Mouse (Mus musculus) liver, embryonic 11.5 days (tissue): Measurements from ENCODE around the gene Ambra1. TPM values are rescaled to one million over a fixed set of nuclear protein-coding genes. Genes with fewer than 3 reads are reported as not detected.

Experiments used
- ATAC-seq: fragments of 200-750 bp; cut with Nextera tagmentation; replicated peaks from 2 replicates; pipeline ENCODE4 v1.8.0; 2017; ENCODE audit warnings: moderate number of reproducible peaks, mild to moderate bottlenecking, moderate TSS enrichment, moderate library complexity; ENCODE audit not compliant: low FRiP score
- DNase-seq: peaks from one replicate; pipeline ENCODE4 v3.0.0-alpha.2; 2017; ENCODE audit warnings: low spot score
- H3K27ac ChIP-seq: fragments of 300-500 bp; sonication (generic); 2 replicates; pipeline ENCODE4 v1.5.1; 2014; ENCODE audit warnings: mild to moderate bottlenecking, low read depth, low read length, control low read depth
- H3K27me3 ChIP-seq: fragments of 300-500 bp; sonication (generic); replicated peaks from 2 replicates; pipeline ENCODE4 v1.6.1; 2014; ENCODE audit warnings: low read length, mixed read lengths; ENCODE audit not compliant: control insufficient read depth, insufficient read depth
- H3K36me3 ChIP-seq: fragments of 300-500 bp; sonication (generic); 2 replicates; pipeline ENCODE4 v1.6.1; 2014; ENCODE audit warnings: mild to moderate bottlenecking, low read length, moderate library complexity, mixed read lengths; ENCODE audit not compliant: control insufficient read depth, insufficient read depth
- H3K4me1 ChIP-seq: fragments of 300-500 bp; sonication (generic); replicated peaks from 2 replicates; pipeline ENCODE4 v1.6.1; 2014; ENCODE audit warnings: low read length, mixed read lengths; ENCODE audit not compliant: control insufficient read depth, insufficient read depth
- H3K4me2 ChIP-seq: fragments of 300-500 bp; sonication (generic); 2 replicates; pipeline ENCODE4 v1.6.1; 2014; ENCODE audit warnings: mild to moderate bottlenecking, control low read depth, moderate library complexity
- H3K4me3 ChIP-seq: fragments of 300-500 bp; sonication (generic); 2 replicates; pipeline ENCODE4 v1.5.1; 2014; ENCODE audit warnings: low read depth, low read length, control low read depth
- H3K9ac ChIP-seq: fragments of 300-500 bp; sonication (generic); 2 replicates; pipeline ENCODE4 v1.6.1; 2014; ENCODE audit warnings: low read depth, low read length, control low read depth
- H3K9me3 ChIP-seq: fragments of 300-500 bp; sonication (generic); 2 replicates; pipeline ENCODE4 v1.6.1; 2016; ENCODE audit warnings: low read length, inconsistent platforms, mixed read lengths; ENCODE audit not compliant: control insufficient read depth
- WGBS: fragments of 180-500 bp; shearing (Covaris S2); extraction: QIAGEN DNeasy Blood & Tissue Kit; methylation state at CpG from one replicate; pipeline ENCODE4 v1.1.7; 2014; 5-methylcytosine and 5-hydroxymethylcytosine counted together
- polyA plus RNA-seq: library from polyadenylated mRNA; unstranded; fragments of >200 nt; fragmentation: Nextera tagmentation; extraction: Ambion mirVana; gene quantifications from 2 replicates; pipeline ENCODE4 v1.2.1, GENCODE M21; 2014

Gene Ambra1
- polyA plus RNA-seq, 1 experiment from 2014 or later: 14.0 TPM

DNA sequence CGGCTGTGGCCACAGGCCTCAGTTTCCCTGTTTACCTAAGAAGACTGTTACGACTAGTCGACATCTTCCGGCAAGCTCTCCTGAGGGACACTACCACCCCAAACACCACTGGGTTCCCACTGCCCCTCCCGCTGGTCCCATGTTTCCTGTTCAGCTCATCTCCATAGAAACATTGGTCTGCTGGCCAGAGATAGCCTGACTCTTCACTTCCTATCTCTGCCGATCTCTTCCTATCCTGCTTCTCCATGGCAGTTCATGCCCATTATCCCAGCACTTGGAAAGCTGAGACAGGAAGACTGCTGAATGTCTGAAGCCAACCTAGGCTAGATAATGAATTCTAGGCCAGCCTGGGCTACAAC, 218.2 kb downstream of the Ambra1 start:
- Histone ChIP-seq H3K9me3 (no peaks in the 10 kb centered on the region), H3K36me3 (peaks cover 9% of the 10 kb centered on the region), H3K27me3 (no peaks in the 10 kb centered on the region), H3K9ac (peak overlapping the region; percentile 96), H3K4me2 (peak overlapping the region; percentile 90), H3K27ac (peak overlapping the region; percentile 99), H3K4me3 (peak overlapping the region; percentile 65), H3K4me1 (peaks cover 79% of the 10 kb centered on the region)
- WGBS: 34% methylated on average over 6 of the region's 6 CpGs
- peak; percentile 37 for ATAC-seq
- no peak for DNase-seq

DNA sequence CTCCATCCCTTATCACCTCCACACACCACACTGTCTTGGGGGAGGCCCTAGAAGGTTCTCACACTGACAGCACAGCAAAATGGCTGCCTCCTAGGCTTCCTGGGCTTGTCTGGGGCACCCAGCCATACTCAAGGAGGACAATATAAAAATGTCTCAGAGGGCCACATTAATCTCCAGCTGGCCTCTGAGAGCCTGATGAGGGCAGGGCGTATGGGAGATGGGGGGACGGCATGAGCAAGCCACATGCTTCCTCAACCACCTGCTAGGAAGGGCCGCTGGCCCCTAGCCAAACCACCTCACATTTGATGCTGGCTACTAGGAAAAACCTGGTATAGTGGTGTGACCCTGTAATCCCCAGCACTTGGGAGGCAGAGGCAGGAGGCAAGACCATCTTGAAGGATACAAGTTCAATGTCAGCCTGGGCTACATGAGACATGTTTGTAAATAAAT, 218.9 kb downstream of the Ambra1 start:
- Histone ChIP-seq H3K27me3 (no peaks in the 10 kb centered on the region), H3K4me1 (peaks cover 85% of the 10 kb centered on the region), H3K9ac (peak overlapping the region; percentile 96), H3K27ac (peak overlapping the region; percentile 99), H3K4me3 (peak overlapping the region; percentile 65), H3K9me3 (no peaks in the 10 kb centered on the region), H3K36me3 (peaks cover 2% of the 10 kb centered on the region; the same call in 1 of the 2 replicates), H3K4me2 (peak overlapping the region; percentile 90)
- no peak for DNase-seq
- 44% methylated on average over 3 of the region's 3 CpGs for WGBS
- peak; percentile 29; the same call in 1 of the 2 replicates for ATAC-seq

DNA sequence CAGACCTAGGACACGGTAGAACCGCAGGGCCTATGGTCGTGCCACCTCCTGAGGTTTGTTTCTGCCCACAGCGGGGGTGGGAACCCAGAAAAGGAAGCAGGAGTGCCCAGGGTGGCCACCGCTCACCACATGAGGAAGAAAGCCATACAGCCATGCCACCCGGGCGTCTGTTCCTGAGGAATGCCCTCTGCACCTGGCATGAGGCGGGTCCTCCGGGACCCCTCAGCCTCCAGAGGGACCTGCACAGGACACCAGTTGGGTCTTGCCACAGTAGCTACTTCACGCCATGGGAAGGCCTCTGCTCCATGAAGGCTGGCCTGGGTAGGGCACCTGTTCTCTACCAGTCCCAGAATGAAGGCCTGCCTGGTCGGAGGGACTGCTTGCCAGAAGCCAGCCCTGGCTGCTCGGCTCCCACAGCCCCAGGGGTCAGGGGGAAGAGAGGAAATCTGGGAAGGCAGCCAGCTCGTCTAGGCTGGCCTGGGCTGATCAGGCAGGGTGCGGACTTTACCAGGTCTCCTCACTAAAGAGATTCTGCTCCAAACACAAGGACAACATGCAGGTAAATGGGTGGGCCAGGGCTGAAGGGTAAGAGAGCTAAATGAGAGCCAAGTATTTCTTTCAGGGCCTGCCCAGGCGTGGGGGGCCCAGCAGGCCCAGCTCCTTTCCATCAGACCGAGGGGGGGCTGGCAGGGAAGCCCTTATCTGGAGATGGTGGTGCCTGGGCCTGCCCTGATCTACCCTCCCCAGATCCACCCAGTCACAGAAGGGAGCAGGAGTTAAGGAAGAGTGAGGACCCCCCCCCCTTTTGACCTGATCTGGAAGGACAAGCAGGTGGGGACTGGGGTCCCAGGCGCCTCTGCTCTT, 219.7 kb downstream of the Ambra1 start:
- Histone ChIP-seq H3K4me2 (peak overlapping the region; percentile 90), H3K27ac (peak overlapping the region; percentile 99), H3K4me3 (peak overlapping the region; percentile 65), H3K36me3 (no peaks in the 10 kb centered on the region; the same call in 1 of the 2 replicates), H3K4me1 (peaks cover 88% of the 10 kb centered on the region), H3K9ac (peak overlapping the region; percentile 96), H3K9me3 (no peaks in the 10 kb centered on the region), H3K27me3 (no peaks in the 10 kb centered on the region)
- 31% methylated on average over 17 of the region's 17 CpGs for WGBS
- DNase-seq (peak; percentile 79), ATAC-seq (peak; percentile 88)

DNA sequence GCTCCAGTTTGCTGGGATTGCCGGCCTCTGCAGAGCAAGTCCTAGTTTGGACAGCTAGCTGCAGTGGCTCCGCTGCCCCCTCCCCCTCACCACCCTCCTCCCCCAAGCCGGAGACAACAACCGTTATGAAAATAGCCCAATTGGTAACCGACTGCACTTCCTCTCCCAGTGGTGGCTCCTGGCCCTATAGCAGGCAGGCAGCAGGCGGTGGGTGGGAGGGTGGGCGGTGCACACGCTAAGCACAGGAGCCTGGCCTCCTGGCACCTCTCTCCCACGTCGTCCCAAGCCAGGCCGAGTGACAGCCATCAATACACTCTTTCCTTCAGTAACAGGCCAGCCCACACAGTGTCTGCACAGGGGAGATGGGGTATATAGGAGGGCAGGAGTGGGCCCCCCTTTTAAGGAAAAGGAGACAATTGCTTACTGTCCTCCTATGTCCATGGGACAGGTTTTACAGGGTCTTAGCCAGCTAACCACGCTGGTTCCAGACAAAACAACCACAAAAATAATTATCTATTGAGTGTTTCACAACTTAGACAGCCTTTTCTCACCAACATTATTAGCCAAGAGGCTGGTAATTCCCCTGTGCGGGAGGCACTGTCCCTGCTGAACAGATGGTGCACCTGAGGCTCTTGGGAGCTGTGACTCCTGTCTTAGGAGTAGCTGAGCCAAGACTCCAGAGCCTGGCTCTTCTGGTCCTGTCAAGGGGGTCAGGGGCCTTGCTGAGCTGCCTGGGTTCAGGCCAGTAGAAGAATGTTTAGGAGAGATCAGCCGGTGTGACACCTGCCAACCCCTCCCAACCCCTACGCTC, 220.5 kb downstream of the Ambra1 start:
- H3K4me1 ChIP-seq: peaks cover 88% of the 10 kb centered on the region
- H3K9ac ChIP-seq: peak overlapping the region; percentile 96
- H3K9me3 ChIP-seq: no peaks in the 10 kb centered on the region
- peak; percentile 84 for ATAC-seq
- no peaks in the 10 kb centered on the region; the same call in 1 of the 2 replicates for H3K36me3 ChIP-seq
- no peaks in the 10 kb centered on the region for H3K27me3 ChIP-seq
- H3K27ac ChIP-seq: peak overlapping the region; percentile 99
- H3K4me2 ChIP-seq: peak overlapping the region; percentile 90
- H3K4me3 ChIP-seq: peak overlapping the region; percentile 65
- WGBS: 8% methylated on average over 15 of the region's 15 CpGs
- no peak for DNase-seq

DNA sequence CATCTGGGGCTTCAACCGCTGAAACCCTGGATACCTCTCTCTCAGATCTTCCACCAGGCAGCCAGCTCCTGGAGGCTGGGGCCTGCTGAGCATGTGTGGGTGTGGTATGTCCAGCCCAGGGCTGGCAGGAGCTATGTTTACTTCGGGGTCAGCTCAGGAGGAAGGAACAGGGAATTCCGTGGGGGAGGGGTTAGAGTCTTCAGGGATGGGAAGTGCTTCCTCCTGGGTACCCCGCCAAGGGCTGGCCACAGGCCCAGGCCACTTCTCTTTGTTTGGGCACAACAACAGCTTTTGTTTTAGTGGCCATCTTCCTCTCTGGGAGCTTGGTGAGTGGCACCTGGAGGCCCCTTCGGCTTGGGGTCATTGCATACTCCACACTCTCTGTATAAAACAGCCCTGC, 223.9 kb downstream of the Ambra1 start:
- 0 out of 2 replicates have a peak overlapping the region, but pooled peaks have one; percentile 15 for H3K9ac ChIP-seq
- H3K4me1 ChIP-seq: peaks cover 84% of the 10 kb centered on the region
- no peaks in the 10 kb centered on the region for H3K9me3 ChIP-seq
- H3K4me2 ChIP-seq: no peak overlapping the region
- no peak overlapping the region for H3K4me3 ChIP-seq
- 29% methylated on average over 5 of the region's 5 CpGs for WGBS
- no peaks in the 10 kb centered on the region for H3K36me3 ChIP-seq
- no peaks in the 10 kb centered on the region for H3K27me3 ChIP-seq
- no peak for ATAC-seq
- no peak for DNase-seq
- peak overlapping the region; percentile 58 for H3K27ac ChIP-seq

DNA sequence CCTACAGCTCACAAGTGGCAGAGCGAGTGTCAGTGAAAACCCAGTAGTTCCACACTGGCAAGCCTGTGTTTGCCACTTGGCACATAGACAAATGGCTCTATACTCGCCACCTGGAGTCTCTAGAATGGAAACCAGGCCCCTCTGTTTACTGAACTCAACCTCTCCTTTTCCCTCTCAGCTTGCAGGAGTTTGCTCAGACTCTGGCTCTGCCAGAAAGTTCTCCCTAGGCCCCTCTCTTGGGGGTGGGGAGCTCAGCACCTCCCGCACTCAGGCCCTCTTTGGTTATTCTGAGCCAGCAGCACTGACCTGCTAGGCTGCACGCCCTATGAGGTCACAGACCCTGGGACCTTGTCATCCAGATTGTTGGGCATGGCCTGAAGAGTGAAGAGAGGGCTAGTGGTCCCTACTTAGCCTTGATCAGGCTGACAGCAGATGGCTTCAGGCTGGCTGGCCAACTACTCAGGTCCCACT, 225.2 kb downstream of the Ambra1 start:
- H3K4me3 ChIP-seq: no peak overlapping the region
- no peaks in the 10 kb centered on the region for H3K27me3 ChIP-seq
- H3K9ac ChIP-seq: no peak overlapping the region
- no peak for DNase-seq
- H3K4me2 ChIP-seq: peak overlapping the region; percentile 1; the same call in 1 of the 2 replicates
- H3K27ac ChIP-seq: peak overlapping the region; percentile 41; the same call in 1 of the 2 replicates
- 0 out of 2 replicates have a peak, but pooled peaks cover under 1% of the 10 kb centered on the region for H3K36me3 ChIP-seq
- H3K4me1 ChIP-seq: peaks cover 84% of the 10 kb centered on the region
- ATAC-seq: no peak
- WGBS: 87% methylated on average over 4 of the region's 4 CpGs
- no peaks in the 10 kb centered on the region for H3K9me3 ChIP-seq

DNA sequence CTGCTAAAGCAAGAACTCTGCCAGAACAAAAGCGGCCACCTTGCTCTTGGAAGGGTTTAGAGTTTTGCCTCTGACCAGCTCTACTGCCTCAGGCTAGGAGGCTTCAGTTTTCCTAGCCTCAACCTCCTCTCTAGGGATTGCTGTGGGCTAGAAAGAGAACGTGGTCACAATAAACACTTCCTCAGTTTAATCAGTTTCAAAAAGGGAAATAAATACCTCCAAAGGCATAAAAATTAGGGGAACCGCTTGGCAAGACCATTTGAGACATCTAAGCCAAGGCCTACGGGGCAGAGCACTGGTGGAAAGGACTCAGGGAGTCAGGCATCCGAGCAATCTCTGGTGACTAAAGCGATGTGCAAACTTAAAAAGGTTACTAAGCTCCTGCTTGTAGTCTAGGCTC, 225.9 kb downstream of the Ambra1 start:
- Histone ChIP-seq H3K9ac (no peak overlapping the region), H3K9me3 (no peaks in the 10 kb centered on the region), H3K36me3 (0 out of 2 replicates have a peak, but pooled peaks cover 2% of the 10 kb centered on the region), H3K27ac (peak overlapping the region; percentile 54), H3K4me3 (no peak overlapping the region), H3K4me1 (peaks cover 82% of the 10 kb centered on the region), H3K4me2 (no peak overlapping the region), H3K27me3 (no peaks in the 10 kb centered on the region)
- no peak for DNase-seq
- WGBS: 73% methylated on average over 6 of the region's 6 CpGs
- no peak for ATAC-seq

DNA sequence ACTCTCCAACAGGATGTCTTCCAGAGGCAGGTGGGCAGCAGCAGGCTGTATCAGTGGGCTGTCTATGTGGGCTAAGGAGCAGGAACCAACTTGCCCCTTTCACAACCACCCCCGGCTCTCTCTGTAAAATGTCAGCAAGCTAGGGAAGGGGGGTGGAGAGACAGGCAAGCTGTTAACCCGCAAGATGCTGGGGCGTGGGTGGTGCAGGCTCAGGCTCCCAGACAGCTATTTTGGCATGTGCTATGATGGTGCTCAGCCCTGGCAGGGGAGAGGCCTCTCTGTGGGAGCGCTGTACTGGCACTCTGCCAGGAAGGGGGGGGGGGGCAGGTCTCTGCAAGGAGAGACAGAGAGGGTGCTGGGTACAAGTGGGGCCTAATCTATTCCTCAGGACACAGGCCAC, 227.2 kb downstream of the Ambra1 start:
- H3K4me3 ChIP-seq: 0 out of 2 replicates have a peak overlapping the region, but pooled peaks have one; percentile 15
- no peak for DNase-seq
- ATAC-seq: peak; percentile 46
- no peak overlapping the region for H3K9ac ChIP-seq
- H3K9me3 ChIP-seq: no peaks in the 10 kb centered on the region
- H3K4me1 ChIP-seq: peaks cover 85% of the 10 kb centered on the region
- H3K27me3 ChIP-seq: no peaks in the 10 kb centered on the region
- H3K27ac ChIP-seq: peak overlapping the region; percentile 70; the same call in 1 of the 2 replicates
- H3K4me2 ChIP-seq: peak overlapping the region; percentile 46
- 17% methylated on average over 4 of the region's 4 CpGs for WGBS
- 0 out of 2 replicates have a peak, but pooled peaks cover 2% of the 10 kb centered on the region for H3K36me3 ChIP-seq
